Mouse (Mus musculus) ES-Bruce4 (cell line): ENCODE data around the gene Olfr520.

Experiments
- CTCF ChIP-seq: IDR thresholded peaks from one replicate; pipeline ENCODE4 v1.8.1; 2011; ENCODE audit warnings: low read depth, low read length
- EP300 ChIP-seq: IDR thresholded peaks from 2 replicates; pipeline ENCODE4 v1.6.1; 2011; ENCODE audit warnings: low read depth, low read length; ENCODE audit not compliant: insufficient read depth

DNA sequence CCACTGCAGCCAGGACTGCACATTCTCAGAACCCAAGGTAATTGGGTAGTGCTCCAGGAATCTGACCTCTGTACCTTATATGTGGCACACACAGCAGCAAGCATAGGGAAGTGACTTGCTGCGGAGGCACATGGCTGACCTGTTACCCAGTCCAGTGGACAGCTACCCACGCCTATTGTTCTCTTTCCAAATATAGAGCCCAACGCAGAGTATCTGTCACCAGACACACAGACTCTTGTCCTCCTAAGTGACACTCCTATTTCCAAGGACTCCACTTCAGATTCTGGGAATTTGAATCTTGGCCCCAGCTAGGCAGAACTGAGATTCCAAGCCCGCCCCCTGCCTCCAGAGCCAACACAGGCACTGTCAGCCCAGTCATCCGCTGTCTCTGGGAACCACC is 49.3 kb upstream of the Olfr520 start:
- no peak for TF ChIP-seq EP300
- no peak for TF ChIP-seq CTCF
